4 mouse cellular contexts compared by ENCODE assay signal in genomic region chr13:103602302-103602701, GRCm38 (mm10).
"Had no signal": no experiment of that assay in that cellular context is flagged by ENCODE, and none has a peak within 500 bp of the region (broad histone marks: within the 10 kb centered on the region; RNA-seq: fewer than 3 reads in every experiment).

No protein-coding gene starts in this region.

- DNase-seq: lung, adult 18-20 months; right cerebral cortex, postnatal 14 days; thymus, adult 2 months; thymus, postnatal 25 days had no signal
